Mouse (Mus musculus) left cerebral cortex, adult 11 months (tissue): Measurements from ENCODE around the gene Eapp.

Source experiments
- DNase-seq: peaks from one replicate; pipeline ENCODE4 v3.0.0; 2022; ENCODE audit warnings: low spot score

The Eapp gene

DNA sequence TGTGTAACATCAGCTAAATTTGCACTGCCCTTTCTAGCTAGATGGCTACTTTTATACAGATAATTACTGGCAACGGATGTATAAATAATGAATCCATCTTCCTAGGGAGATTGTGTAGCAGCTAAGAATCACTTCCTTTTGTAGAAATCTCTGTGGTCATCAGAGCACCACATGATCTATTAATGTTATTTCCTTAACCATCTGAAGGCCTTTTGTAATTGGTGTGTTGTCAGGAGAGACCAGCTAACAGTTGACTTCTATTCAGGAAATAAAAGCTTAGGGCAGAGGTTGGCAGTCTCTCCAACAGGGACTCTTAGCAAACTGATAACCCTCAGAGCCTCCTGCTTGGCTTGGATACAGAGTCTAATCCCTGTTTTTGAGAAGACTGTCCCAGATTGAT, 58.7 kb downstream of the Eapp start:
- DNase-seq = no peak

DNA sequence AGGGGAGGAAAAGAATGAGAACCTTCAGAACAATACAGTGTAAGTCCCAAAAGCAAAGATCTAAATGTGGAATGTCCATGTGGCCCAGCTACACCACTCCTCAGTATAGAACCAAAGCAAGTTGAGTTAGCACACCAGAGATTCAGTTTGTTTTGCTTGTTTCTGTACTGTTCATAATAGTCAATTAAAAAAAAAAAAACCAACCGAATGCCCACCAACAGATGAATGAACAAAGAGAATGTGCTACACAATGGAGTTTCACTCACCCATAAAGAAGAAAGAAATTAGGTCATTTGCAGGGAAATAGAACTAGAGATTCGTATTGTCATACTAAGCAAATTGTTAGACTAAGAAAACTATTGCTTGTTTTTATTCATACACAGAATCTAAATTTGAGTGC, 63.6 kb downstream of the Eapp start:
- DNase-seq = no peak

DNA sequence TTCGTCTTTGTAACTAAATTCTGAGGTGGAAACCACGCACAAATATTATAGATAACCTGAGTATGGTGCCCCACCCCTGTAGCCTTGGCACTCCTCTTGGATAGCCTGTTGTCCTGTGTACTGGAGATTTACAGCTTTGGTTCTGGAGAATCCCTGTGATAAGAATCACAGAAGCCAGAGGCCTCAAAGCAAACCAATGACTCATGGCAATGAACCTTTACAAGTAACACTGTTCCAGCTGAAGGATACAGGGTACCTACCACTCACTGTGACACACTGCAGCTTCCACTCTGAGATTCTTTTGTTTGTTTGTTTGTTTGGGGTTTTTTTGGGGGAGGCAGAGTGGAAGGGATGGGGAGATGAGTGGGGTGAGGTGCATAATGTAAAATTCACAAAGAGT, 73.8 kb downstream of the Eapp start:
- no peak for DNase-seq
